Mouse (Mus musculus) CH12F3 (cell line): Measurements from ENCODE around the gene Galm.

Source experiments
- in situ Hi-C: fragments of 300-500 bp; cut with MboI; formaldehyde crosslinking; loops from 2 replicates; pipeline ENCODE4 v1.14.3; 2020; ENCODE audit warnings: low sequenced_read_pairs

The Galm gene

GRCm38 (mm10) chr17:80126166-80126565 lies 1.1 kb upstream of the Galm start:
- in situ Hi-C loops = no loop called here

GRCm38 (mm10) chr17:80128476-80128990 lies 1.3 kb downstream of the Galm start:
- in situ Hi-C loops = no loop called here

GRCm38 (mm10) chr17:80129387-80129786 lies 2.1 kb downstream of the Galm start:
- in situ Hi-C loops = no loop called here

GRCm38 (mm10) chr17:80130718-80131430 lies 3.6 kb downstream of the Galm start:
- in situ Hi-C loops = no loop called here

GRCm38 (mm10) chr17:80131431-80131766 lies 4.1 kb downstream of the Galm start:
- in situ Hi-C loops = no loop called here

- in situ Hi-C loops = no loop called here
Measured at GRCm38 (mm10) chr17:80131838-80132237, 4.6 kb downstream of the Galm start.

GRCm38 (mm10) chr17:80132502-80132901 lies 5.2 kb downstream of the Galm start:
- in situ Hi-C loops = no loop called here

- in situ Hi-C loops = no loop called here
Measured at GRCm38 (mm10) chr17:80138434-80139162, 11.3 kb downstream of the Galm start.

- in situ Hi-C loops = no loop called here
Measured at GRCm38 (mm10) chr17:80139753-80140444, 12.6 kb downstream of the Galm start.

- in situ Hi-C loops = no loop called here
Measured at GRCm38 (mm10) chr17:80143478-80144232, 16.4 kb downstream of the Galm start.

GRCm38 (mm10) chr17:80145210-80145609 lies 17.9 kb downstream of the Galm start:
- in situ Hi-C loops = no loop called here

- in situ Hi-C loops = no loop called here
Measured at GRCm38 (mm10) chr17:80145771-80146170, 18.5 kb downstream of the Galm start.

- in situ Hi-C loops = no loop called here
Measured at GRCm38 (mm10) chr17:80148053-80148994, 21.1 kb downstream of the Galm start.

GRCm38 (mm10) chr17:80148995-80149388 lies 21.7 kb downstream of the Galm start:
- in situ Hi-C loops = no loop called here

GRCm38 (mm10) chr17:80151353-80151752 lies 24.1 kb downstream of the Galm start:
- in situ Hi-C loops = no loop called here

GRCm38 (mm10) chr17:80152767-80153630 lies 25.7 kb downstream of the Galm start:
- in situ Hi-C loops = no loop called here

GRCm38 (mm10) chr17:80153631-80154030 lies 26.4 kb downstream of the Galm start:
- in situ Hi-C loops = no loop called here

GRCm38 (mm10) chr17:80156905-80157304 lies 29.6 kb downstream of the Galm start:
- in situ Hi-C loops = no loop called here

GRCm38 (mm10) chr17:80157489-80157888 lies 30.2 kb downstream of the Galm start:
- in situ Hi-C loops = no loop called here
